Mouse (Mus musculus) CH12.LX (cell line): ENCODE measurements around the gene Cyth4. TPM values are rescaled to one million over a fixed set of nuclear protein-coding genes. Genes with fewer than 3 reads are reported as not detected.

Experiments
- DNase-seq: peaks from one replicate; pipeline ENCODE4 v3.0.0-alpha.2; 2013; ENCODE audit errors: extremely low read depth
- H3K27ac ChIP-seq: 2 replicates; pipeline ENCODE4 v1.5.1; 2012; ENCODE audit warnings: low read depth, mild to moderate bottlenecking, control low read depth, moderate library complexity; ENCODE audit not compliant: insufficient read depth
- H3K27me3 ChIP-seq: replicated peaks from 2 replicates; pipeline ENCODE3; 2012; ENCODE audit warnings: inconsistent platforms
- H3K36me3 ChIP-seq, 2 experiments: replicated peaks in 1 of 2; 2 replicates each; pipeline versions ENCODE3 to v1.6.1; 2012; ENCODE audit warnings: inconsistent platforms in 1 of 2, low read length in 1 of 2, mild to moderate bottlenecking in 1 of 2, mixed read lengths in 1 of 2, moderate library complexity in 1 of 2; ENCODE audit not compliant: control insufficient read depth in 1 of 2, insufficient read depth in 1 of 2
- H3K4me1 ChIP-seq, 2 experiments: 2 replicates each; pipeline ENCODE4 v1.6.1; 2012; ENCODE audit warnings: inconsistent platforms in 1 of 2, moderate library complexity in 1 of 2; ENCODE audit not compliant: insufficient read depth in 2 of 2, control insufficient read depth in 1 of 2
- H3K4me2 ChIP-seq: 2 replicates; pipeline ENCODE4 v1.6.1; 2012; ENCODE audit warnings: low read depth, mild to moderate bottlenecking, control low read depth; ENCODE audit not compliant: poor library complexity, insufficient read depth, severe bottlenecking
- H3K4me3 ChIP-seq, 3 experiments: fragments of 150-350 bp in 1 of 3; sonication (generic) in 1 of 3; replicated peaks in 1 of 3; 2 replicates each; pipeline versions ENCODE3 to v1.5.1; 2011 to 2012; ENCODE audit warnings: low read depth in 2 of 3, low read length in 2 of 3, mild to moderate bottlenecking in 2 of 3, moderate library complexity in 2 of 3, control low read depth in 1 of 3, improper control_type of control experiment in 1 of 3, inconsistent platforms in 1 of 3, mixed read lengths in 1 of 3; ENCODE audit not compliant: poor library complexity in 1 of 3
- H3K79me2 ChIP-seq: replicated peaks from 2 replicates; pipeline ENCODE4 v1.6.1; 2012; ENCODE audit warnings: mild to moderate bottlenecking, moderate library complexity; ENCODE audit not compliant: control insufficient read depth, poor library complexity, insufficient read depth, severe bottlenecking; ENCODE audit errors: extremely low read depth
- H3K9ac ChIP-seq: 2 replicates; pipeline ENCODE4 v1.6.1; 2012; ENCODE audit warnings: low read depth, mild to moderate bottlenecking, control low read depth, moderate library complexity; ENCODE audit not compliant: insufficient read depth
- H3K9me3 ChIP-seq: replicated peaks from 2 replicates; pipeline ENCODE3; 2012; ENCODE audit warnings: low read length, inconsistent platforms, mixed read lengths
- BHLHE40 ChIP-seq: IDR thresholded peaks from 2 replicates; pipeline ENCODE4 v1.6.1; 2011; ENCODE audit warnings: mild to moderate bottlenecking, low read depth, low read length, improper control_type of control experiment
- CHD2 ChIP-seq: IDR thresholded peaks from 2 replicates; pipeline ENCODE4 v1.6.1; 2011; ENCODE audit warnings: low read length, improper control_type of control experiment
- E2F4 ChIP-seq: IDR thresholded peaks from 2 replicates; pipeline ENCODE4 v1.6.1; 2011; ENCODE audit warnings: low read depth, low read length, improper control_type of control experiment; ENCODE audit not compliant: insufficient replicate concordance
- ELF1 ChIP-seq: IDR thresholded peaks from 2 replicates; pipeline ENCODE4 v1.6.1; 2014; ENCODE audit warnings: low read depth, mild to moderate bottlenecking, inconsistent platforms, low read length, improper control_type of control experiment
- EP300 ChIP-seq: IDR thresholded peaks from 2 replicates; pipeline ENCODE4 v1.6.1; 2011; ENCODE audit warnings: low read length, improper control_type of control experiment
- ETS1 ChIP-seq: conservative IDR thresholded peaks from 2 replicates; pipeline ENCODE4 v1.6.1; 2012; ENCODE audit warnings: low read depth, mild to moderate bottlenecking, inconsistent platforms, low read length, improper control_type of control experiment, moderate library complexity
- GABPA ChIP-seq: IDR thresholded peaks from 2 replicates; pipeline ENCODE4 v1.6.1; 2012; ENCODE audit warnings: low read depth, low read length, improper control_type of control experiment, inconsistent platforms; ENCODE audit not compliant: insufficient replicate concordance
- IRF4 ChIP-seq: IDR thresholded peaks from 2 replicates; pipeline ENCODE4 v1.6.1; 2014; ENCODE audit warnings: low read depth, mild to moderate bottlenecking, inconsistent platforms, low read length, improper control_type of control experiment
- JUN ChIP-seq: IDR thresholded peaks from 2 replicates; pipeline ENCODE4 v1.6.1; 2011; ENCODE audit warnings: low read depth, mild to moderate bottlenecking, low read length, improper control_type of control experiment, moderate library complexity; ENCODE audit not compliant: insufficient read depth
- JUND ChIP-seq: conservative IDR thresholded peaks from 2 replicates; pipeline ENCODE4 v1.6.1; 2011; ENCODE audit warnings: low read depth, low read length, improper control_type of control experiment
- KAT2A ChIP-seq: IDR thresholded peaks from 2 replicates; pipeline ENCODE4 v1.6.1; 2012; ENCODE audit warnings: low read length, improper control_type of control experiment, inconsistent platforms; ENCODE audit not compliant: insufficient replicate concordance
- MAFK ChIP-seq: IDR thresholded peaks from 2 replicates; pipeline ENCODE4 v1.6.1; 2011; ENCODE audit warnings: low read length, improper control_type of control experiment; ENCODE audit not compliant: insufficient replicate concordance
- MAZ ChIP-seq: IDR thresholded peaks from 2 replicates; pipeline ENCODE4 v1.6.1; 2012; ENCODE audit warnings: low read depth, mild to moderate bottlenecking, inconsistent platforms, low read length, improper control_type of control experiment, moderate library complexity
- MEF2A ChIP-seq: IDR thresholded peaks from 2 replicates; pipeline ENCODE4 v1.6.1; 2014; ENCODE audit warnings: low read depth, mild to moderate bottlenecking, inconsistent platforms, low read length, improper control_type of control experiment, borderline replicate concordance
- MXI1 ChIP-seq: IDR thresholded peaks from 2 replicates; pipeline ENCODE4 v1.6.1; 2011; ENCODE audit warnings: mild to moderate bottlenecking, low read depth, low read length, improper control_type of control experiment
- MYC ChIP-seq: IDR thresholded peaks from 2 replicates; pipeline ENCODE4 v1.6.1; 2011; ENCODE audit warnings: low read depth, mild to moderate bottlenecking, improper control_type of control experiment, low read length
- NELFE ChIP-seq: IDR thresholded peaks from 2 replicates; pipeline ENCODE4 v1.6.1; 2011; ENCODE audit warnings: low read depth, low read length, improper control_type of control experiment
- PAX5 ChIP-seq: IDR thresholded peaks from 2 replicates; pipeline ENCODE4 v1.6.1; 2012; ENCODE audit warnings: low read length, inconsistent platforms, mixed read lengths
- POLR2A ChIP-seq: IDR thresholded peaks from 2 replicates; pipeline ENCODE4 v1.6.1; 2011; ENCODE audit warnings: low read depth, mild to moderate bottlenecking, improper control_type of control experiment, low read length
- POLR2AphosphoS2 ChIP-seq: IDR thresholded peaks from 2 replicates; pipeline ENCODE4 v1.6.1; 2011; ENCODE audit warnings: low read depth, low read length, improper control_type of control experiment
- RAD21 ChIP-seq: IDR thresholded peaks from 2 replicates; pipeline ENCODE4 v1.6.1; 2011; ENCODE audit warnings: low read depth, mild to moderate bottlenecking, low read length, improper control_type of control experiment, moderate library complexity
- RCOR1 ChIP-seq: conservative IDR thresholded peaks from 2 replicates; pipeline ENCODE4 v1.6.1; 2012; ENCODE audit warnings: low read depth, mild to moderate bottlenecking, inconsistent platforms, low read length, improper control_type of control experiment
- SIN3A ChIP-seq: IDR thresholded peaks from 2 replicates; pipeline ENCODE4 v1.6.1; 2012; ENCODE audit warnings: low read length, improper control_type of control experiment, inconsistent platforms
- TBP ChIP-seq: conservative IDR thresholded peaks from 2 replicates; pipeline ENCODE4 v1.6.1; 2011; ENCODE audit warnings: low read depth, low read length, improper control_type of control experiment
- USF1 ChIP-seq: IDR thresholded peaks from 2 replicates; pipeline ENCODE4 v1.6.1; 2014; ENCODE audit warnings: low read depth, mild to moderate bottlenecking, inconsistent platforms, low read length, improper control_type of control experiment
- ZC3H11A ChIP-seq: IDR thresholded peaks from 2 replicates; pipeline ENCODE4 v1.6.1; 2012; ENCODE audit warnings: low read depth, mild to moderate bottlenecking, inconsistent platforms, low read length, improper control_type of control experiment
- ZKSCAN1 ChIP-seq: IDR thresholded peaks from 2 replicates; pipeline ENCODE4 v1.6.1; 2012; ENCODE audit warnings: low read depth, inconsistent platforms, low read length, improper control_type of control experiment, borderline replicate concordance
- ZMIZ1 ChIP-seq: IDR thresholded peaks from 2 replicates; pipeline ENCODE4 v1.6.1; 2012; ENCODE audit warnings: low read depth, mild to moderate bottlenecking, inconsistent platforms, low read length, improper control_type of control experiment
- dilution Hi-C: fragments of 300-500 bp; cut with MboI; formaldehyde crosslinking; loops from 2 replicates; pipeline ENCODE4 v1.14.3; 2020; ENCODE audit warnings: low sequenced_read_pairs; ENCODE audit not compliant: extremely low pct_unique_long_range_greater_than_20kb, extremely low pct_ligation_motif_present
- in situ Hi-C: fragments of 300-500 bp; cut with MboI; formaldehyde crosslinking; loops from 3 replicates; pipeline ENCODE4 v1.14.3; 2019; ENCODE audit warnings: low sequenced_read_pairs, low pct_ligation_motif_present, low pct_unique_long_range_greater_than_20kb, mixed read lengths
- polyA plus RNA-seq: library from polyadenylated mRNA; unstranded; fragments of >175 nt; gene quantifications from 2 replicates; pipeline ENCODE4 v1.2.1, GENCODE M21; 2012; ENCODE audit warnings: low read depth; ENCODE audit not compliant: insufficient read length
- total RNA-seq, 2 experiments: library from RNA; depleted of rRNA; stranded (reverse); fragments of 300-350 nt in 1 of 2; fragments of >200 nt in 1 of 2; gene quantifications; 2 replicates each; pipeline ENCODE4 v1.2.3; 2012 to 2014

Gene Cyth4
- total and polyA plus RNA-seq, 3 experiments = 39.2 to 75.3 (median 42.2) TPM

DNA sequence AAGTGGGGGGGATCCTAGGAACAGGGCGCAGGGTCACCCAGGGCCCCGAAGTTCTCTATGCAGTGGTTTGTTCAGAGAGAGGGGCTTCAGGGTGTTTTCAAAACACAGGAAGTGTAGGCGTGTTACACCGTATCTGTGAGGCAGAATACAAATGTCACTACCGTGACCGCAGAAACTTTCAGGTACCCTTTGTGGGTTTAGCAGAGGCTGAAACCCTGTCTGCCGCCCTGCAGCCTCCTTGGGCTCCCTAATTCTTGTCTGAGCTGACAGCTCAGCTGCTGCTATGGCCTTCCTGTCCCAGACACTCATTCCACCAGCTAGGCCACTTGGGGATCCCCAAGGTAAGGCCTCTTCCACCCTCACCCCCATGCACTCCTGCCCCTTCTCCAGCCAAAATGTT lies 17.7 kb downstream of the Cyth4 start:
- dilution Hi-C loops = no loop called here
- in situ Hi-C loops = no loop called here
- TF ChIP-seq GABPA (no peak), BHLHE40 (no peak), JUN (no peak), POLR2A (no peak), JUND (no peak), ZC3H11A (no peak), ETS1 (no peak), EP300 (no peak), MAZ (no peak), USF1 (no peak), ELF1 (no peak), ZMIZ1 (no peak), CHD2 (no peak), KAT2A (no peak), MYC (no peak), ZKSCAN1 (no peak), RCOR1 (no peak), POLR2AphosphoS2 (no peak), IRF4 (no peak)
- Histone ChIP-seq H3K9me3 (no peaks in the 10 kb centered on the region), H3K4me2 (no peak overlapping the region), H3K9ac (no peak overlapping the region), H3K4me3 (no peak overlapping the region), H3K27ac (no peak overlapping the region), H3K4me1 (peaks cover 2 to 24% of the 10 kb centered on the region in 2 experiments), H3K79me2 (no peaks in the 10 kb centered on the region), H3K27me3 (no peaks in the 10 kb centered on the region), H3K36me3 (peaks cover 85 to 100% of the 10 kb centered on the region in 2 experiments)
- DNase-seq = no peak

- Histone ChIP-seq H3K4me2 (no peak overlapping the region), H3K4me1 (peaks cover 0 to 6% of the 10 kb centered on the region in 2 experiments; a peak in 2 of 4 replicates), H3K27me3 (no peaks in the 10 kb centered on the region), H3K9me3 (no peaks in the 10 kb centered on the region), H3K79me2 (no peaks in the 10 kb centered on the region), H3K4me3 (no peak overlapping the region), H3K27ac (no peak overlapping the region), H3K36me3 (peaks cover 76 to 100% of the 10 kb centered on the region in 2 experiments), H3K9ac (no peak overlapping the region)
- dilution Hi-C loops = no loop called here
- TF ChIP-seq NELFE = no peak
- TF ChIP-seq ELF1 = no peak
- TF ChIP-seq ZMIZ1 = no peak
- TF ChIP-seq MAZ = no peak
- no peak for TF ChIP-seq POLR2AphosphoS2
- TF ChIP-seq SIN3A = no peak
- no peak for TF ChIP-seq MEF2A
- TF ChIP-seq MXI1 = no peak
- TF ChIP-seq MAFK = no peak
- TF ChIP-seq E2F4 = no peak
- no peak for TF ChIP-seq IRF4
- TF ChIP-seq ETS1 = no peak
- TF ChIP-seq PAX5 = no peak
- TF ChIP-seq ZKSCAN1 = no peak
- no peak for TF ChIP-seq GABPA
- no peak for TF ChIP-seq JUN
- TF ChIP-seq USF1 = no peak
- TF ChIP-seq TBP = no peak
- no peak for TF ChIP-seq MYC
- TF ChIP-seq RAD21 = no peak
- DNase-seq = no peak
- in situ Hi-C loops = no loop called here
Measured at GRCm38 (mm10) chr15:78616973-78617372, 20.1 kb downstream of the Cyth4 start.
